Mouse (Mus musculus) cerebellum, postnatal 14 days (tissue): ENCODE measurements around the gene Traf3.

Source experiments
- DNase-seq, 2 experiments: peaks; one replicate each; pipeline ENCODE4 v3.0.0; 2021; ENCODE audit warnings: mixed read lengths in 2 of 2

Traf3 gene

DNA sequence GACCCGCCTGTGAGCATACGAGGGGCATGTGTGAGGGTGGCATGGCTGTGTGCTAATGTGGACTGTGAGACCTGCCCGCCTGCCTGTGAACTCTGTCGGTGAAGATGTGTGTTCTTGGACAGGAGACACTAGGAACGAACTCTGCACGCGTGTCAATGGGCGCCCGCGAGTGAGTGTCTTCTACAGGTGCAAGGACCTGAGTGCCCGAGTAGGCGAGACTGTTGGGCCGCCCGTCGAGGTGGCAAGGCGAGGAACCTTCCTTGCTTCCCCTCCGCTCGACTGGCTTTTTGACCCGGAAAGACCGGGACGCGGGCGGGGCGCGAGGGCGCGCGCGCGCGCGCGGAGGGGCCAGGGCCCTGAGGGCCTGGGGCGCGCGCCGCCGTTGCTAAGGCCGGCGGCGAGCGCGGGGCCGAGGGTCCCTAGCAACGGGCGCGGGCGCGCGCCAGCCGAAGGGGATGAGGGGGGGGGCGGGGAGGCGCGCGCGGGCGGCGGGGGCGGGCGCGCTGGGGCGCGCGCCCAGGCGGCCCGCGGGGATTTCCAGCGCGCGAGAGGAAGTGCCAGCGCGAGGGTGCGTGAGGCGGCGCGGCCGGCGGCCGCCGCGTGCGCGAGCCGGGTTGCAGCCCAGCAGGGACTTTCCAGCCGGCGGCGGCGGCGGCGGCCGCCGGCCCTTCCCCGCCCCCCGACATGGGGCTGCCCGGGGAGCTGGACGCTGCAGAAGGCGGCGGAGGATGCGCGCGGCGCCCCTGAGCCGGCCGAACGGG is at the start of gene Traf3:
Gene Traf3, plus strand, starts transcription at position 540 of the 761 bp plus-strand sequence.
- DNase-seq, result peak; percentile 72

DNA sequence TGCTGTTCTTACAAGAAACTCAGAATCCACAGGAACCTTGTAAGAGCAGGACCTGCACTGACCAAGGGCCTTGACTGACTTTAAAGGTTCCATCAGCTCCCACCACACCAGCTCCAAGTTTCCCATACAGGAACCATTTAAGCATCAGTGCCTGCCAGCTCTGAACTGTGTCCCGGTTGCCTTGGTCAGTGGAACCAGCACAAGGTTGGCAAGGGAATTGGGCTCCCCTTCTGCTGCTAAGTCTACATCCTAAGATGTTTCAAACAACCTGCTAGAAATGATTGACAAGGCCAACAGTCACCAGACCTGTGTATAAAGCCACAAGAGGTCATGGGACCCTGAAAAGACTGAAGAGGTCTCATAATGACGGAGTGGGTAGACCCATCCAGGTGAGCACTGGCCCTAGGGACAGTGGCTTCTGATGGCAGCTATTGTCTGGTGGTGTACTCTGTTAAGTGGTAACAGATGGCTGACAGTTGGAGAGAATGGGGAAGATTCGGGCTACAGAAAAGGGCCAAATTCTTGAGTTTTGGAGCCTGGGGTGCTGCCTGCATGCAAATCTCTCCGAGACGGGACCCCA is 46.6 kb upstream of the Traf3 start:
- peak in 1 of 2 experiments; percentile 37 for DNase-seq

DNA sequence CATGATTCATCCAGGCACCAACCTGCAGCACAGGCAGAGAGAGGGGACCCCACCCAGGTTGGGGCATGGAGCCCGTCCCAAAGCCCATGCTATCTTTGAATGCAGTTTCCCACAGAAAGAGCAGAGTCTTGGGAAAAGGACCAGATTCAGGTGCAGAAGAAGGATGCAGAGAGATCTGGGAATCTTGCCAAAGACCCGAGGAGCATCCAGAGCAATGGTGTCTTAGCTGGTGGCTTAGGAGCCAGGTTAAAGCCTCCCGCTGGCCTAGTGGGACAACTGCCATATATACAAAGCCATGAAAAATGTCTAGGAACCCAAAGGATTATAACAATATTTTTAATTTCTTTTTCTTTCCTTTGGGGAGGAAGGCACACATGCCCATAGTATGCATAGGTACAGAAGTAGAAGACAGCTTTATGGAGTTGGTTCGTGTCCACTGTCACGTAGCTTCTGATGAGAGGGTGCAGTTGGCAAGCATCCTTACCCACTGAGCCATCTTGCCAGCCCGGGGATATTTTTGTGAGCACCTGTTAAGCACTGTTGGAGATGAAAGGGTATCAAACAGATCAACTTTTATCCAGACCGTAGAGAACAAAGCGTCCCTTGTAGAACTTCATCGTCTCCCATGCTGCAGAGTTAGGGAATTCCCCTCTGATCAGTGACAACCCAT is 45.1 kb upstream of the Traf3 start:
- DNase-seq, result peak; percentile 53 to 74

DNA sequence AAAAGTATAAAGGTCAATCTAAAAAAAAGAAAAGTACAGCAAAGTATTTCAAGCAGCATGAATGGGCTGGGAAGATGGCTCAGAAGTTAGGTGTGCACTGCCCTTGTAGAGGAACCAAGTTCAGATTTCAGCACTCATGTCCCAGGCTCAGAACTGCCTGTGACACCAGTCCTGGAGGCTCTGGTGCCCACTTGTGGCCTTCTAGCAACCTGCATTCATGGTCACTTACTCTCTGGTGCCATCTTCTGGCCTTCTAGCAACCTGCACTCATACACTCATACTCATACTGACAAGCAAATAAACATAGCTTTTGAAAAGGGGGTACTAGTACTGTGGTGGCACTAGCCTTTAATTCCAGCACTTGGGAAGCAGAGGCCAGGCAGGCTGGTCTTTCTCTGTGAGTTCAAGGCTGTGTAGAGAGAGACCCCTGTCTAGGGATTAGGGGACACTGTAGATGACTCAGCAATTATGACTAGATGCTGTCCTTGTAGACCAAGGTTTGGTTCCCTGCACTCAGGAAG is 43.8 kb upstream of the Traf3 start:
- DNase-seq, result peak; percentile 31 to 45

DNA sequence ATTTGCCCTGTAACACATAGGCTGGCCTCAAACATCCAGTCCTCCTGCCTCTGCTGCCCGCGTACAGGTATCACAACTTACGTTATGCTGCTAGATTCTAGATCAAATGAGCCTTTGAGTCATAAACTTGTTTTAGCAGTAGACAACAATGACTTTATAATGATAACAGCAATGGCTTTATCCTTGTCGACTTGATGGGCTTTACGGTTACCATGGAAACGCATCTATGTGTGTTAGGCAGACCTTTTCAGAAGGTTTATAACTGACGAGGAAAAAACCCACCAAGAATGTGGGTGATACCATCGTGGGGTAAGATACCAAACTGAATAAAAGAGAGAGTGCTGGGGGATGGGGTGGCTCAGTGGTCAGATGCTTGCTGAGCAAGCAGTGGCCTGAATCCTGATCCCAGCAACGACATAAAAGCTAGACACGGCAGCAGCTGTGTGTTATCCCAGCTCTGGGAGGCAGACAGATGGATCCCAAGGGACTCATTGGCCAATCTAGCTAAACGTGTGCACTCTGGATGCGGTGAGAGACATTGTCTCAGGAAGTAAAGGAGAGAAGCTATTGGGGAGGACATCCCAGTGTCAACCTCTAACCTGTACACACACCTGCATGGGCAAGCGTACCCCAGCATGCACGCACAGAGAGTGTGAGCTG is 41.4 kb upstream of the Traf3 start:
- no peak for DNase-seq

DNA sequence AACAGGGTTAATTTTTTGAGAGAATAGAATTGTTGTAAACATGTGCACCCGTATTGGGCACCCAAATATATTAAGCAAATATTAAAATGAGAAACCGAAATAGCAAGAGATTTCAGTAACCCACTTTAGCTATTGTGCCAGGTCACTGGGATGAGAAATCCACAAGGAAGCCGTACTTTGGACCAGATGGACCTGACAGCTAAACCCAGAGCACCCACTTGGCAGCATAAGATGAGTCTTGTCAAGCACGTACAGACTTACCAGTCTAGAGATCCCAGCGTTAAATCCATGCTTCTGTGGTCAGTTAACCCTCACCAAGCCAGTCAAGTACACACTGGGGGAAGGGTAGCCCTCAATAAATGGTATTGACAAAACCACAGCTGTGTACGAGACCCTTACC is 40.5 kb upstream of the Traf3 start:
- peak; percentile 33 to 49 for DNase-seq

DNA sequence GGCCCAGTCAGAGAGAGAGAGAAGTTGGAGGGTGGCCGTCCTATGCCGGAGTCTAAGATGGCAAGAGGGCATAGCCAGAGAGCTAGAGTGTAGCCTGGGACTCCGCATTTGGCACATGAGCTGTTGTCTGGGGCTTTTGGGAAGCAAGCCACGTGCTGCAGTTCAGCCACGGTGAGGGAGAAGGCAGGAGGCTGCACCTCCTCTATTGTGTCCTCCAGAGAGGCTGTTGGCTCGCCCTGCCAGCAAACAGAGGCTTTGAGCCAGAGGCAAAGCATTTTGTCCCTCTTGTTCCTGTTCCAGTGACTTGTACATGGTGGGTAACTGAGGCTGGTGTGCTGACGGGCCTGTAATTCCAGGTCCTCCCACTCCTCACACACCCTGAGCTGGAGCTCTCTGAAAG is 32.0 kb upstream of the Traf3 start:
- DNase-seq, result peak; percentile 58 to 65

DNA sequence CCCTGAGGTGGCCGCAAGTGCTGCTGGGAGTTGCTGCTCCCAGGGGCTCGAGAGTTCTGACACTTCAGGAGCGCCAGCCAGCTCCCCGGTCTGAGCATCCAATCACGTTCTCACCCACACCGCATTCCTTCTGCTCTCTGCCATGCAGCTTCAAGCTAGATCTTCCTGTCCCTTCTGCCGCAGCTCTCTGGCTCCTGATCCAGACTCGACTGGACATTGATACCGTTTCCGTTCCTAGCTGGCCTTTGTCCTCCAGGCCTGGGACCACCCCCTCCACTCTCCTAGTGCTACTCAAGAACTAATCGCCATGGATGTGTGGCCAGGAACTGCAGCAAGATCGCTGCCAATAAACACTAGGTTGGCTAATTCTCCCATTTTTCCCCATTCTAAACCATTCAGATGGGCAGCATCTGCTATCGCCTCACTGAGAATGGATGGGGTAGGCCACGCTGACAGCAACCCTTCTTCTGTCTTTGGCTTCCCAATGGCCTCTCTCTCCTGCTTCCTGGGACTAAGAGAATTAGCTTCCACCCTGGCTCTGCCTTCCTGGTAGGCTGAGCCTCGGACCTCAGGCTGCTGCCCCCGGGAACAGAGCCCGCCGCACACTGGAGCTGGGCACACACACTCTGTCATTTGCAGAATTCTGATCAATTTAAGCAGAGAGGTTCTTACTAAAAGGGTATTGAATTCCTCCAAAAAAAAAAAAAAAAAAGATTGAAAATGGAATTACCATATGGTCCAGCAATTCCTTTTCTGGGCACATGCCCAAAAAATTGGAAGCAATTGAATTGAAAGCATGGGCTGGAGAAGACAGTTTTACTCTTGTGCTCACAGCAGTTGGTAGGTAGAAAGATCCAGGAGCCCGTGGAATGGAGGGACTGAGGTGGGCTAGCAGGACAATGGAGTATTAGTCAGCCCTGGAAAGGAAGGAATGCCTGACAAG is 31.1 kb upstream of the Traf3 start:
- peak; percentile 54 to 57 for DNase-seq

DNA sequence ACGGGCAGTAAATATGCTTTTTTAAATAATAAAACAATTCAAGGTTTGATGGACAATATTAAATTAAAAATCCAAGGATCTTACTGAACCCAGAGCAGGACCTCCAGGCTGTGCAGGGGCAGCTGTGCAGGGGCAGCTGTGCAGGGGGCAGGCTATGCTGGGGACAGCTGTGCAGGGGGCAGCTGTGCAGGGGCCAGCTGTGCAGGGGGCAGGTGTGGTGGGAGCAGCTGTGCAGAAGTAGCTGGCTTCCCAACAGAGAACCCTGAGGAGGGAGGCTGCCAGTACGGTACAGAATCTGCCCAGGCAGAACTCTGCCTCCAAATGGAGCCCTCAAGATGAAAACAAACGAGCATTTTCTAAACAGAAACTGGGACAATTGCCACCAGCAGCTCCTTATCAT is 30.2 kb upstream of the Traf3 start:
- DNase-seq, result no peak

DNA sequence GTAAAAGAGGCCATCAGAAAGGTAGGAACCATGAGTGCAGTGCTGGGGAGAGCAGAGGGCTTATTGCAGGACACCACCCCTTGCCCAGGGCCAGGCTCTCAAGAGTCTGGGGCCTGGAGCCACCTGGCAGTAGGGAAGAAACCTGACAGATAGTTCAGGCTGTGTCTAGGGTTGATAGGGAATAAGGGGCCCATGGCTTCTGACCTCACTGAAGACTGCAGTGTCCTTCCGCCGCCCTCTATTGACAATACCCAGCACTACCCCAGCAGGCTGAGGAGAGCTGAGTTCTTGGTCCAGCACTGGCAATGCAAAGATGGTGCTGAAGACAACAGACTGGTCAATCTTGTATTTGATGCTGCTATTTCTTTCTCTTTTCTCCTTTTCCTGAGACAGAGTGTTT is 29.1 kb upstream of the Traf3 start:
- DNase-seq, result no peak

DNA sequence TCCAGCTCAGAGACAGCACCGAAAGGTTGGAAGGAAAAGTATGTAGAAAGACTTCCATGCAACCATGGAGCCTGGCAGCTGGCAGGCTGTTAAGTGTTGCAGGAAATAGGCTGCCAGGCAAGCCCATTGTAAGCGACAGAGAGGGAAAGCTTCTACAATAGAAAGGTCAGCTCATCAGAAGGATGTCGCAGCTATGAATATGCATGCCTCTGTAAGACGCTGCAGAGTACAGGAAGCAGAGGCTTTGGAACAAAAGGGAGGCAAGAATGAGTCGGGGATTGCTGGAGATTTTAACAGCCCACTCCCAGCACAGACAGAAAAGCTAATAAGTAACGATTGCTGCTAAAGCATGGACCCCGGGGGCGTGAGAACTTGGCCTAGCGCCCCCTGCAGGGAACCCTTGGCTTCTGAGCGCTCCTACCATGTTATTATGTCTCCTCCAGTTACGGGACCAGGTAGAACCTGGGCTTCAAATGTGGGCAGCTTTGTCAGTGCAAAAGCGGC is 23.1 kb upstream of the Traf3 start:
- peak; percentile 36 to 62 for DNase-seq

DNA sequence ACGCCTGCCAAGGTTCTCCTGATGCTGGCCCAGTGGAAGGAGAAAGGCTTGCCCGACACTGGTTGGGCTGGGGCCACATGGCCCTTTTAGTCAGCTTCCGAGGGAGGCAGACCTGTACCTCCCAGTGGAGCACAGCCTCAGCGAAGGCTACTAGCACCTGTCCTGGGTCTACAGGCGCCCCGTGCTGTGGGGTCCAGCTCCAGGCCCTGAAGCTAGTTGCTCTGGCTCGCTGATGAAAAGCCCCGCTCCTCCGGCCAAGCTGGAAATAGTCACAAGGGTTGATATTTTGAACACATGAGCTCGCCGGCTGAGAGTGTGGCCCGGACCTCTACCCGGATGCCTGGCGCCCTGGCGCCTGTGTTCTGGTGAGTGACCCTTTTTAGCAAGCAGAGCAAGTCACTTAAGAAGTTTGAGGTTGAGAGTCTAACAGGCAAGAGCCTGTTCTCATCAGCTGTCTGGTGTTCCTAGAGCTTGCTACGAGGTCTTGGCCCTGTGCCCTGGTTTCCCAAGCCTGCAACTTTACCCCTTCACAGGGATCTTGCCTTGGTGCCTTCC is 22.6 kb upstream of the Traf3 start:
- DNase-seq, result peak in 1 of 2 experiments; percentile 51

DNA sequence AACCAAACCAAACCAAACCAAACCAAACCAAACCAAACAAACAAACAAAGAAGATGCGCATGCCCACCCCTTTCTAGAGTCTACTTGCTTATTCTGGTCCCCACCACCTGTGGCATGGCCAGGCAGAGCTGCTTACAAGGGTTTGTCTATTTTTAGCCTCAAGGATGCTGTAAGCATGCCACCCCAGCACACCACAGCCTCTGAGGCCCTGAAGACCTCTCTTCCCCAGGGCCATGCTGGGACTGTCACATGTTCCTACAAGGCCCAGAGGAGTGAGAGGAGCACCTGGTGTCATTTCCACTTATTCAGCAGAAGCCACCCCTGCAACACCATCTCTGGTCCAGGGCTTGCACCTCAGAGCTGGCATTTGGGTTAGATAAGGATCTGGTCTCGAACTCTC is 21.6 kb upstream of the Traf3 start:
- DNase-seq, result no peak

DNA sequence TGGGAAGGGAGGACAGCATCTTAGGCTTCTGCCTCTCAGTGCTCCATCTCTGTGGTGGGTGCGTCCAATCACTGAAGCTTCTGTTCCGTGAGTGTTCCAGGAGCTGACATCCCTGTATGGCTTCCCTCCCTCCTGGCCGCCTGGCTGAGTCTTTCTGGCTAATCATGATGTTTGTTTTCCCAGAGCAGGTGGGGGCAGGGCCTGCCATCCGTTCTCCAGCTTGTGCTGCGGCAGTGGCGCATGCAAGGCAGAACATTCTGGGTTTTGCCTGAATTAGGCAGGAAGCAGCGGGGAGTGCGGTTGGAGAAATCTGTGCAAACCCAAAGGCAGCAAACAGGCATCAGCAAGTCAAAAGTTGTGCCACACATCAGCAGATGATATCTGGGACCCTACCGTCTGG is 20.9 kb upstream of the Traf3 start:
- DNase-seq, result peak in 1 of 2 experiments; percentile 66

DNA sequence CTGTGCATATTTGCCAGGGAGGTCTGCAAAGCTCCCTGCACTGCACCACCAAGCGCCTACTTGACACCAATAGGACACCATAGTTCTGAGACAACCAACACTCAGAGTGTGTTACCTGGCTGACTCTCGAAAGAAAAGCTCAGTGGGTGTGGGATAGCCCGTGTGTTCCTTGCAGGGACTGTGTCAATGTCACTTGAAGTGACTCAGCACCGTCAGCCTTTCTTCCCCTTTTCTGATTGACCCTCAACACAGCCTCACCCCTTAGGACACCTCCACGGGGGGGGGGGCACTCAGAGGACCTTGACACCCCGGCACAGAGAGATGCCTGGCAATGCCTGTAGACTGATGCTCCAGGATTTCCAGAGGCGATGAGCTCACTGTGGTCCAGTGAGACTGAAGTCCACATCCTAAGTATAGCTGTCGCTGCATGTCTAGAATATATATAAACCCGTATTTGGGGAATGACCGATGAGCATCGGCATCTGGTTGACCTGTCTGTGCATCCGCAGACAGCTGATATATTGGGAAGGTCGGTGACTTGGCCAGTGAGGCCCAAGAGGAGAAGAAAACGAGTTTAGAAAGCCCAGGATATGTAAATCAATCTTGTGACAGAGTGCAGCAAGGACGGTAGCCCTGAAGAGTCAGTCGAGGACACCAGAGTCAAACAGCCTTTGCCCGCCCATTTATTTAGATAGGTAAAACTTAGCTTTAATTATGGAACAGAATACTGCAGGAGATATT is 16.5 kb upstream of the Traf3 start:
- DNase-seq, result no peak

DNA sequence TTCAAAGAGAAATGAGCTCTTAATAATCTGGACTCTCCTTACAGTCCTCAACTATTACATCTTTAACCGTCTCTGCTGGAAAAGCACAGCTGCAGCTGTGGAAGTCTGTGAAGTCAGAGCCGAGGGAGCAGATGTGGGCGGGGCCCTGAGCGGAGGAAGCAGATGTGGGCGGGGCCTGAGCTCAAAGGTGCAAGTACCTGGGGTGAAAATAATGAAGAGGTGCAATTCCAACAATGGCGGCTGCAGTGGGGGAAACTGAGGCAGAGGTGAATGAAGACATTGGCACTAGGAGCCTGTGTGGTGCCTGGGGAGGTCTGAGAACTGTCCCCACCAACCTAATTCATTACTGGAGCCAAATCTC is 16.0 kb upstream of the Traf3 start:
- DNase-seq, result no peak

DNA sequence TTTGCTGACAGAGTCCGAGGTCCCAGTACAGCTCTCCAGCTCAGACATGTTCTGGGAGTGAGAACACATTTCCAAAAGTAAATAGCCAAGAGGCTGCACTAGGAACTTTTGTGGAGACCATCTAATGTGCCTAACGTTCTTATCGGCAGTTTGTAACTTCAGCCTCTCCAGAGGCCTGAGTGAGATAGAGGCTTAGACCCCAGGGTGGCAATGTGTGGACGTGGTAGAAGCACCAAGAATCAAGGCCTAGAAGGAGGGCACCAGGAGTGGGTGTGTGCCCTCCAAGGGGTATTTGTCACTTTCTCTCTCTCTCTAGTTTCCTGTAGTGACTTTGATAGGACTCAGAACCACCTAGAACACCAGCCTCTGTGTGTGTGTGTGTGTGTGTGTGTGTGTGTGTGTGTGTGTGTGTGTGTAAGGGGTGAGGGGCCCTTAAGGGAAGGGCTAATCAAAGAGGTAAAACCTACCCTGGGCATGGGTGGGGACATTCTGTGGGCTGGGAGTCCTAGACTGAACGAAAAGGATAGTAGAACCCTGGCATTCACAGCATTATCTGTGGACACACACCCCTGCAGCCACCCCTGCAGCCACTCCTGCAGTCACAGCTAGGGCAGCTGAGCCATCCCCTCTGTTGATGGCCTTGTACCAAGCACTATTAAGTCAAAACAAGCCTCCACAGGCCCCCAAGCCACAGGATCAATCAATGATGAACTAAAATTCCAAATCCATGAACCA is 14.6 kb upstream of the Traf3 start:
- DNase-seq, result no peak

DNA sequence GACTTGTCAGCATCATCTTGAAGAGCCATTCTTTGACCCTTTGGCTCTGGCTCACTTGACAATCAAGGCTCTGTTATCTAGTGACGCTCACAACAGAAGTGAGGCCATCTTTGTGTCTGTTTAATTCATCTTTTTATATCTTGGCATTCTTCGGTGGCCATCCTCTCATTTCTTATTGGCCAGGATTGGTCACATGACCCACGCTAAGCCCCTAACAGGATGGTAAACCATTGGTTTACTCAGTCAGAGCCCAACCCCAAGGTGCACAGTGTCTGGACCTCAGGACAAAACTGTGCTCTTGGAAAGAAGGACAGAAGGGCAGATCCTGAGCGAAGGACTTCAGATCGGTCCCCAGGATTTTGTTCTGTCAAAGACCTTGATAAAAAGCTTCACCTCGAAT is 13.6 kb upstream of the Traf3 start:
- no peak for DNase-seq

DNA sequence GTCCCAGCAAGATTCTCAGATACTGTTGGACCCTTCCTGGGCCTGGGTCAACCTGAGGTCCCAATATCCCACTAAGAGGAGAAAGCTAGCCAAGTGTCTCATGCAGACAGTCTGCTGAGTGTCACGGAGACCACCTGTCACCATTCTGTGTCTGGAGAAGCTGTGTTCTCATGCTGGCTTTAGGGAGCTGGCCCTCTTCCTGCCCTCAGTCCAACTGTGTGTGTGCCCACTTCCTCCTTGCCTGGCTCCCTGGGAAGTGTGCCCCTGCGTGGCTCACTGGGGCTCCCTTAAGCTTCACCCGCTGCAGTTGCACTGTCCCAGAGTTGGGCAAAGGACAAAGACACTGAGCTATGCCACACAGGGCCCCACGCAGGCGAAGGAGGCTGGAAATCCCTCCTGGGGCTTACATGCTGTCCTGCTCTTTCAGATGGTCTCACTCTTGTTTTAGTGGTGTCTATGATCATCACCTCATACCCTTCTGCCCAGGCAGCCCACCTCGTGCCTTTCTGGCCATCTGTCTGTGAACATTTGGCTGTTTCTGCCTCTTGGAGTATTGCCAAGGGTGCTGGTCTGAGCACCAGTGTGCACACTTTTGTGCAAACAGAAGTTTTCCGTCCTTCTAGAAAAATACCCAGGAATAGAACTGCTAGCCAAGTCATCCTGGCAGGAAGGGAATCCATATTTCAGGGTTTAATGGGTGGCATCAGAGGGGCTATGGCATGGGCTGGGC is 13.0 kb upstream of the Traf3 start:
- DNase-seq, result peak; percentile 66 to 75
